Mouse (Mus musculus) spleen, adult 2 months (tissue): Measurements from ENCODE around the gene Zp1.

Source experiments
- CTCF ChIP-seq: fragments of 200-500 bp; IDR thresholded peaks from 2 replicates; pipeline ENCODE4 v1.5.1; 2011; ENCODE audit warnings: mild to moderate bottlenecking, inconsistent platforms; ENCODE audit not compliant: insufficient read depth, insufficient read length, insufficient replicate concordance; ENCODE audit errors: extremely low read depth
- POLR2A ChIP-seq: fragments of 200-500 bp; IDR thresholded peaks from 2 replicates; pipeline ENCODE4 v1.6.1; 2011; ENCODE audit warnings: low read depth, low read length, inconsistent platforms

GRCm38 (mm10) chr19:10938771-10939170 is 18.3 kb upstream of the Zp1 start:
- TF ChIP-seq CTCF: no peak
- no peak for TF ChIP-seq POLR2A
